Mouse (Mus musculus): ENCODE data around the gene Tigit. TPM values are rescaled to one million over a fixed set of nuclear protein-coding genes. Genes with fewer than 3 reads are reported as not detected.

The Tigit gene
- polyA plus RNA-seq, 1 experiment from 2014 or later = not detected

- H3K4me3 ChIP-seq (ENCODE audit: control insufficient read depth in 1 of 2, insufficient read depth in 1 of 2, low read depth in 1 of 2, low read length in 2 of 2) = no peak overlapping the region
- H3K4me2 ChIP-seq (ENCODE audit: low read length) = no peak overlapping the region
- H3K4me1 ChIP-seq (ENCODE audit: control insufficient read depth in 2 of 2, insufficient read depth in 2 of 2, low read length in 2 of 2) = peaks cover 10 to 29% of the 10 kb centered on the region in 2 experiments
- H3K9ac ChIP-seq (ENCODE audit: low read length) = no peak overlapping the region
- no peak for ATAC-seq (ENCODE audit: insufficient number of reproducible peaks, insufficient read depth, low FRiP score, low read depth)
- no peaks in the 10 kb centered on the region for H3K27me3 ChIP-seq (ENCODE audit: control insufficient read depth, insufficient read depth, low read length)
- H3K36me3 ChIP-seq (ENCODE audit: control insufficient read depth, insufficient read depth, low read length) = peaks cover 17% of the 10 kb centered on the region
- no peaks in the 10 kb centered on the region for H3K9me3 ChIP-seq (ENCODE audit: control insufficient read depth, low read length)
- H3K27ac ChIP-seq (replicated peaks in 1 of 2; ENCODE audit: control insufficient read depth in 1 of 2, insufficient read depth in 1 of 2, low read depth in 2 of 2, low read length in 2 of 2) = no peak overlapping the region
- 84% methylated on average over 23 of the region's 23 CpGs for WGBS
Measured at GRCm38 (mm10) chr16:43618286-43618685, 45.7 kb downstream of the Tigit start.

- Histone ChIP-seq H3K9ac (ENCODE audit: low read length) (no peak overlapping the region), H3K4me3 (ENCODE audit: control insufficient read depth in 1 of 2, insufficient read depth in 1 of 2, low read depth in 1 of 2, low read length in 2 of 2) (no peak overlapping the region), H3K9me3 (ENCODE audit: control insufficient read depth, low read length) (no peaks in the 10 kb centered on the region), H3K27ac (replicated peaks in 1 of 2; ENCODE audit: control insufficient read depth in 1 of 2, insufficient read depth in 1 of 2, low read depth in 2 of 2, low read length in 2 of 2) (no peak overlapping the region), H3K27me3 (ENCODE audit: control insufficient read depth, insufficient read depth, low read length) (no peaks in the 10 kb centered on the region), H3K36me3 (ENCODE audit: control insufficient read depth, insufficient read depth, low read length) (peaks cover 22% of the 10 kb centered on the region), H3K4me1 (ENCODE audit: control insufficient read depth in 2 of 2, insufficient read depth in 2 of 2, low read length in 2 of 2) (peaks cover 10 to 29% of the 10 kb centered on the region in 2 experiments), H3K4me2 (ENCODE audit: low read length) (no peak overlapping the region)
- 92% methylated on average over 6 of the region's 6 CpGs for WGBS
- ATAC-seq (ENCODE audit: insufficient number of reproducible peaks, insufficient read depth, low FRiP score, low read depth) = no peak
Measured at GRCm38 (mm10) chr16:43617346-43617745, 46.6 kb downstream of the Tigit start.

GRCm38 (mm10) chr16:43616348-43616747 lies 47.6 kb downstream of the Tigit start:
- Histone ChIP-seq H3K36me3 (ENCODE audit: control insufficient read depth, insufficient read depth, low read length) (peaks cover 22% of the 10 kb centered on the region), H3K9ac (ENCODE audit: low read length) (no peak overlapping the region), H3K27ac (replicated peaks in 1 of 2; ENCODE audit: control insufficient read depth in 1 of 2, insufficient read depth in 1 of 2, low read depth in 2 of 2, low read length in 2 of 2) (peak overlapping the region in 1 of 2 experiments; percentile 53; a peak in 3 of 4 replicates), H3K4me2 (ENCODE audit: low read length) (no peak overlapping the region), H3K4me3 (ENCODE audit: control insufficient read depth in 1 of 2, insufficient read depth in 1 of 2, low read depth in 1 of 2, low read length in 2 of 2) (no peak overlapping the region), H3K27me3 (ENCODE audit: control insufficient read depth, insufficient read depth, low read length) (no peaks in the 10 kb centered on the region), H3K4me1 (ENCODE audit: control insufficient read depth in 2 of 2, insufficient read depth in 2 of 2, low read length in 2 of 2) (peaks cover 10 to 29% of the 10 kb centered on the region in 2 experiments), H3K9me3 (ENCODE audit: control insufficient read depth, low read length) (no peaks in the 10 kb centered on the region)
- ATAC-seq (ENCODE audit: insufficient number of reproducible peaks, insufficient read depth, low FRiP score, low read depth) = no peak
- 55% methylated on average over 4 of the region's 4 CpGs for WGBS

- WGBS = 54% methylated on average over 10 of the region's 10 CpGs
- ATAC-seq (ENCODE audit: insufficient number of reproducible peaks, insufficient read depth, low FRiP score, low read depth) = peak; percentile 17; the same call in 1 of the 2 replicates
Measured at GRCm38 (mm10) chr16:43610375-43610774, 53.6 kb downstream of the Tigit start.

GRCm38 (mm10) chr16:43608066-43608465 lies 55.9 kb downstream of the Tigit start:
- no peak for ATAC-seq (ENCODE audit: insufficient number of reproducible peaks, insufficient read depth, low FRiP score, low read depth)
- H3K4me2 ChIP-seq (ENCODE audit: low read length) = no peak overlapping the region
- no peaks in the 10 kb centered on the region for H3K27me3 ChIP-seq (ENCODE audit: control insufficient read depth, insufficient read depth, low read length)
- no peak overlapping the region for H3K27ac ChIP-seq (replicated peaks in 1 of 2; ENCODE audit: control insufficient read depth in 1 of 2, insufficient read depth in 1 of 2, low read depth in 2 of 2, low read length in 2 of 2)
- H3K9me3 ChIP-seq (ENCODE audit: control insufficient read depth, low read length) = no peaks in the 10 kb centered on the region
- no peak overlapping the region for H3K9ac ChIP-seq (ENCODE audit: low read length)
- H3K4me3 ChIP-seq (ENCODE audit: control insufficient read depth in 1 of 2, insufficient read depth in 1 of 2, low read depth in 1 of 2, low read length in 2 of 2) = no peak overlapping the region
- peaks cover 7 to 15% of the 10 kb centered on the region in 2 experiments for H3K4me1 ChIP-seq (ENCODE audit: control insufficient read depth in 2 of 2, insufficient read depth in 2 of 2, low read length in 2 of 2)
- peaks cover 26% of the 10 kb centered on the region for H3K36me3 ChIP-seq (ENCODE audit: control insufficient read depth, insufficient read depth, low read length)

More at GRCm38 (mm10) chr16:43610375-43610774, 53.6 kb downstream of the Tigit start:
- no peaks in the 10 kb centered on the region for H3K9me3 ChIP-seq (ENCODE audit: control insufficient read depth, low read length)
- H3K9ac ChIP-seq (ENCODE audit: low read length) = no peak overlapping the region
- peaks cover 5 to 17% of the 10 kb centered on the region in 2 experiments for H3K4me1 ChIP-seq (ENCODE audit: control insufficient read depth in 2 of 2, insufficient read depth in 2 of 2, low read length in 2 of 2)
- peak overlapping the region in 1 of 2 experiments; percentile 36; a peak in 2 of 4 replicates for H3K27ac ChIP-seq (replicated peaks in 1 of 2; ENCODE audit: control insufficient read depth in 1 of 2, insufficient read depth in 1 of 2, low read depth in 2 of 2, low read length in 2 of 2)
- no peaks in the 10 kb centered on the region for H3K27me3 ChIP-seq (ENCODE audit: control insufficient read depth, insufficient read depth, low read length)
- no peak overlapping the region for H3K4me3 ChIP-seq (ENCODE audit: control insufficient read depth in 1 of 2, insufficient read depth in 1 of 2, low read depth in 1 of 2, low read length in 2 of 2)
- peaks cover 26% of the 10 kb centered on the region for H3K36me3 ChIP-seq (ENCODE audit: control insufficient read depth, insufficient read depth, low read length)
- H3K4me2 ChIP-seq (ENCODE audit: low read length) = no peak overlapping the region

GRCm38 (mm10) chr16:43607086-43607485 lies 56.9 kb downstream of the Tigit start:
- Histone ChIP-seq H3K27me3 (ENCODE audit: control insufficient read depth, insufficient read depth, low read length) (no peaks in the 10 kb centered on the region), H3K9me3 (ENCODE audit: control insufficient read depth, low read length) (no peaks in the 10 kb centered on the region), H3K4me3 (ENCODE audit: control insufficient read depth in 1 of 2, insufficient read depth in 1 of 2, low read depth in 1 of 2, low read length in 2 of 2) (no peak overlapping the region), H3K4me1 (ENCODE audit: control insufficient read depth in 2 of 2, insufficient read depth in 2 of 2, low read length in 2 of 2) (peaks cover 7 to 15% of the 10 kb centered on the region in 2 experiments), H3K36me3 (ENCODE audit: control insufficient read depth, insufficient read depth, low read length) (peaks cover 21% of the 10 kb centered on the region), H3K27ac (replicated peaks in 1 of 2; ENCODE audit: control insufficient read depth in 1 of 2, insufficient read depth in 1 of 2, low read depth in 2 of 2, low read length in 2 of 2) (no peak overlapping the region), H3K9ac (ENCODE audit: low read length) (no peak overlapping the region), H3K4me2 (ENCODE audit: low read length) (no peak overlapping the region)
- ATAC-seq (ENCODE audit: insufficient number of reproducible peaks, insufficient read depth, low FRiP score, low read depth) = no peak

GRCm38 (mm10) chr16:43604399-43605013 lies 59.4 kb downstream of the Tigit start:
- 40% methylated on average over 4 of the region's 4 CpGs for WGBS

More at GRCm38 (mm10) chr16:43604399-43605013, 59.4 kb downstream of the Tigit start:
- Histone ChIP-seq H3K4me3 (ENCODE audit: control insufficient read depth in 1 of 2, insufficient read depth in 1 of 2, low read depth in 1 of 2, low read length in 2 of 2) (no peak overlapping the region), H3K4me1 (ENCODE audit: control insufficient read depth in 2 of 2, insufficient read depth in 2 of 2, low read length in 2 of 2) (peaks cover 4 to 10% of the 10 kb centered on the region in 2 experiments), H3K27me3 (ENCODE audit: control insufficient read depth, insufficient read depth, low read length) (no peaks in the 10 kb centered on the region), H3K4me2 (ENCODE audit: low read length) (no peak overlapping the region), H3K9me3 (ENCODE audit: control insufficient read depth, low read length) (no peaks in the 10 kb centered on the region), H3K9ac (ENCODE audit: low read length) (no peak overlapping the region), H3K27ac (replicated peaks in 1 of 2; ENCODE audit: control insufficient read depth in 1 of 2, insufficient read depth in 1 of 2, low read depth in 2 of 2, low read length in 2 of 2) (no peak overlapping the region; a peak in 1 of 4 replicates), H3K36me3 (ENCODE audit: control insufficient read depth, insufficient read depth, low read length) (peaks cover 9% of the 10 kb centered on the region)
- no peak for ATAC-seq (ENCODE audit: insufficient number of reproducible peaks, insufficient read depth, low FRiP score, low read depth)

Data from heart, embryonic 14.5 days (tissue).